Mouse (Mus musculus) thymus, postnatal 0 days (tissue): ENCODE data around the gene Cym. TPM values are rescaled to one million over a fixed set of nuclear protein-coding genes. Genes with fewer than 3 reads are reported as not detected.

Experiments
- DNase-seq: peaks from one replicate; pipeline ENCODE4 v3.0.0-alpha.2; 2015; ENCODE audit warnings: low spot score
- polyA plus RNA-seq: library from polyadenylated mRNA; unstranded; fragments of >200 nt; fragmentation: Nextera tagmentation; extraction: Ambion mirVana; gene quantifications from 2 replicates; pipeline ENCODE4 v1.2.1, GENCODE M21; 2015

Gene Cym
- polyA plus RNA-seq, result 1.2 and 1.3 TPM in 2 replicates

DNA sequence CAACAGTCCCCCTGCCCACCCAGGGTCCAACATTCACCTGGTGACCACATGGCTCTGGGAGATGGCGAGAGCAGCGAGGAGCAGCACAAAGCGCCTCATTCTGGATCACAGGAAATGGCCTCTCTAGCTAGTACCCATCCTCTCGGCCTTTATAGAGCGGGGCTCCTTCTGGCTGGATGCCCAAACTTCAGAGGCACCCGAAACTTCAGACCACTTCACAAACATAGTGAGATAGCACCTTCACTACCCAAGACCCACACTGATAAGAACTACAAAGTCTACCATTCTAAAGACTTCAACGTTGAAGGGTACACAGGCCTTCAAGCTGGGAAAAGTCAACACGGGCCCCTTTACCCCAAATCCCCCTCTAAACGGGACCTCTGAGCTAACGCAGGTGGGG is at the start of gene Cym:
Cym (minus strand) TSS at position 125 of the 400 bp plus-strand sequence.
- DNase-seq, result no peak

DNA sequence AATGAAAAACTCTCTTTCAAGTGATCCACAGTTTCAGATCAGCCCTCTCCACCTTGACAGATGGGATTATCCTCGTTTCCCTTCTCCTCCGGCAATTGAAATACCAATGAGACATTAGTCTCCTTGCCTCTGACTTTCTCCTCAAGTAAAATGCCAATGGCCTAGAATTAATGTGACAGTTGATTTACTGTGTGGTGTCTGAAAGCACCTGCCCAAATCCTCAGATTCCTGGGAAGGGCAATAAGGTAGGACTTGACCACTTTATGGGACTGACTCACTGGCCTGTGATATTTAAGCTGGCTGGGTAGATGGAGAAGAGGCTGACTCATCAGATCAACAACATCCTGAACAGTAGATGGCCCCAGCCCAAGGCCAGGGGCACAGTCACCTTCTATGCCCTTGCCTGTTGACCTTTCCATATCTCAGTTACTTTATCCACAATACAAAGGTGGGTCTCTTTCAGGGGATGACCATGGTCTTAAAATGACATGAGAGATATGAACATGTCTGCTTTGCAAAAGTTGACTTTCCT is 45.3 kb upstream of the Cym start:
- no peak for DNase-seq

DNA sequence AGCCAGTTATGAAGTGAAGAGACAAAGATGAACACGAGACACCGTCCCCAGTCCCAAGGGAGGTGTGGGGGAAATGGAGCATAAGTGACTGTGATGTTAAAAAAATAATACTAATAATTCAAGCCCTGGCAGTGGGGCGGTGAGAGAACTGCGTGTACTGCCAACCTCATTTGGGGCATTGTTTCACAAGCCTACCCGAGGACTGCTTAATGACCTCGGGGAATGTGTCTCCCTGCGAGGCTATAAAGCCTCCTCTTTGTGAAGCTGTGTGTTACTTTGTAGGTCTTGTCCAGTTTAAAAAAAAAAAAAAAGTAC is 40.3 kb upstream of the Cym start:
- no peak for DNase-seq

DNA sequence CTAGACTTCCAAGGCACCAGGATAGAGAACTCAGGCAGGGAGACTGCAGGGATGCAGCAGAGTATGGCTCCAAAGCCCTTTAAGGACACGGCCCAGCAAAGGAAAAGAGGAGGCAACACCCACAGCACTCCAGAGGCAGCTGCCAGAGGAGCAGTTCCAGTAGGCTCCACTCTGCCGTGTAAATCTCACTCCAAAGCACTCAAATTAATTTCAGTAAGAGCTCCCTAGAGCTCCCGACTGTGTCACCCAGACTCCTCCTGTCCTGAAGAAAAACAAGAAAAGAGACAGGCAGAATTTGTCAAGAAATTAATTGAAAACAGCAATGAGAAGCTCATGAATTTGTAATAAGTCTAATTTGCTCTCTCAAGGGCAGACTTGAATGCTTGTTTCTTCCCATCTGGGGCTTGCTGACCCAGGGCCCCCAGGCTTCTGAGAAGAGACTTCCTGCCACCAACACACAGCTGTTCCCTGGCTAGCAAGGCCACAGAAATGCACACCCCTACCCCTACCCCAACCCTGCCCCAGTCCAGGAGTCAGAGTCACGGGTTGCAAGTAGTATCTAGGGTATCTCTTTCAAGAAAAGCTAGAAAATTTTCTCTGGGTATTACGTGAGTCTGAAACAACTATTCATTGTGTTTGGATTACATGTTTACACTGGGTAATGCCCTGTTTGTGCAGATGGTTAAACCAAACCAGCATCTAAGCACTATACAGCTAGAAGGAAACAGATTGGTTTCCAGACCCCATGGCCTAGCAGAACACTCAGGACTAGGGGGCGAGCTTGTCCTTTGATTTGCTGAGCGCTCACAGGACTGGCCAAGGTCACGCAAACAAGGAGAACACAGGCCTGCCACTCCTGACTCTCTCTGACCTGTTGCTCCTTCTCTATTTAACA is 39.7 kb upstream of the Cym start:
- DNase-seq, result peak; percentile 48

DNA sequence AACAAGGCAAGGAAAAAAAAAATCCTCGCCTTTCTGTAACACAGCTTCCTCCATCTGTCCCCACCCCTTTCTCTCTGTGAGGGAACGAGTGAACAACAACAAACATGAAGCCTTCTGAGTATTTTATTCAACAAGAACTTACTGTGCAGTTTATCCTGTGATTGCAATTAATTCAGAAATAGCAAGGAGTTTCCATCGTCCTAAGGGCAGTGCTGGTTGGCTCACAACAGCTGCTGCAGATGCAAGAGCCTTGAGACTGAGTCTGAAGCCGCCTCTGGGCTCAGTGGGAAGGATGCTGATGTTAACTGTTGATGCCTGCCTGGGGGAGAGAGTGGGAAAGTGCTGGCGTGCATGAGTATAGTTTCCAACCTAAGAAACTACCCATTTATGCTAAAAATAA is 36.4 kb upstream of the Cym start:
- DNase-seq, result no peak

DNA sequence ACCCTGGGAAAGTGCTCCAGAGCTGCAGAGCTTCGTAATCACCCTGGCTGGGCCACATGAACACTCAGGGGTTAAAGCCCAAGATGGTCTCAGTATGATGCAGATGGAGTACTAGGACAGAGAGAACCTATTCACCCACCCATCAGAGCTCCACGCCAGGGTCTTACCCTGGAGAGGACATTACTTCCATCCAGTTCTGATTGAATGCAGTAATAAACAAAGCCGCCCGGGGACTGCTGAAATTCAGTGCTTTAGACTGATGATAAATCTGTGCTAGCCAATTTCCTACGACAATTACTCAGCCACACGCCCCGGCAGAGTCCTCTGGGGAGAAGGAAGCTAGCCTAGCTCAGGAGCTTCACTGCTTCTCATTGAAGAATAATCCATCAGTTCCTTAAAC is 35.2 kb upstream of the Cym start:
- no peak for DNase-seq

DNA sequence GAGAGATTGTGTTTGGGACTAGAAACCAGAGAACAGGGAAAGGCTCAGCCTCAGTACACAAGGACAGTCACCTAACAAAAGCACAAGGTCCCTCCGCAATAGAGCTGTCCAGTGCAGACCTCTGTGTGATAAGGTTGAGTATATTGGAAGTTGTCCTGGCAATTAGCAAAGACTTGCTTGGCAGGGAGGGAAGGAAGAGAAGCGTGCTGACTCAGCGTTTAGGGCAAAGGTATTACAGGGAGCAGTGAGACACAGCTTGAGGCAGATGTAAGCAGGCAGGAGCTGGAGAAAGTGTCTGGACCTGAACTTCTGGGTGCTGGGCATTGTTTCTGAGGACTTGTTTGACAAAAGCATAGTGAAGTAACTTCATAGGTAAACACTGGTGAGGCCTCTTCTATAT is 34.5 kb upstream of the Cym start:
- no peak for DNase-seq

DNA sequence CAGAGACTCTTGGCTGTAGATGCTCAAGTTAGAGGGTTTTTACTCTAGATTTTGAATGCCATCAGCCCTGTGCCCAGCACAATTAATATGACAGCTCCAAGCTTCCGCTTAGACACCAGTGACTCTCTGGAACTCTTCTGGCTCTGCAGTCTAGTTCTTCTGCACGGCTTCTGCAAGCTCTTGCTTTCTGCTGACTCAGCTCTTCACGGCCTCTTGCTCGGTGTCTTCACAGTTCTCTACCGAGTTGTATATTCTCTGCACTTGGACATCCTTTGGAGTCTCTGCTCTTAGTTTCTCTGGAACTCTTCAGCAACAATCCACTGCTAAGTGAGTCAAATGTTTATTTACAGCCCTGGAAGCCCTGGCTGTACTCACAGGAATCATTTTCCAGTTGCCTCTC is 32.4 kb upstream of the Cym start:
- DNase-seq, result no peak

DNA sequence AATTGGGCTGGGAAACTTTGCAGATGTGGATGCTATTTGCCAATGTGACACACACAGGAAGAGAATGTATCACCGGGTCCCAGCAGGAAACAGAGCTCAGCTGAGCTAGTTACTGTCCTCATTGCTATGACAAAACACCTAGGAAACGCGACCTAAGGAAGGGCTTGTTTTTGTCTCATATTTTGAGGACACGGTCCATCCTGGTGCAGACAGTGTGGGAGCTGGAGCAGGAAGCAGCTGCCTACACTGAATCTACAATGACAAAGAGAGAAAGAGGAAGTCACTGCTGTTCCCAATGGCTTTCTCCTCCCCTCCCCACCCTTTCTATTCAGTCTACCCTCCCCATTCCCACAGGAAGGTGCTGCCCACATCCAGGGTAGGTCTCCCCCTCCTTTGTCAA is 30.5 kb upstream of the Cym start:
- peak; percentile 12 for DNase-seq

DNA sequence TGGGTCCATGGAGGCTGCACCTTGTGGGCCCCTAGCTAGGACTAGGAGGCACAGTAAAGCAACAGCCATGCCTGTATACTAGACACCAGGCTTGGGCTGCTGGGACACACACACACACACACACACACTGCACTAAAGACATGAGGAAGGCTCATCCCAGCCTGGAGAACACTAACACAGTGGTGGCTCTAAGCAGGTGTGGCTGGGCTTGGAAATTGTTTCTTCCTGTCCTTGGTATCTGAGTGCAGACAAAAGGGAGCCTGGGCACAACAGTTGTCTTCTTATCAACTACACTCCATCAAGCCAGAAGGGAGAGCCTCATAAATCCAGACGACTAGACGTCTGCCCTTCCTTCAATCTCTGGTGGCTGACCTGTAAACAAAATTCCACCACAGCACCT is 28.8 kb upstream of the Cym start:
- no peak for DNase-seq

DNA sequence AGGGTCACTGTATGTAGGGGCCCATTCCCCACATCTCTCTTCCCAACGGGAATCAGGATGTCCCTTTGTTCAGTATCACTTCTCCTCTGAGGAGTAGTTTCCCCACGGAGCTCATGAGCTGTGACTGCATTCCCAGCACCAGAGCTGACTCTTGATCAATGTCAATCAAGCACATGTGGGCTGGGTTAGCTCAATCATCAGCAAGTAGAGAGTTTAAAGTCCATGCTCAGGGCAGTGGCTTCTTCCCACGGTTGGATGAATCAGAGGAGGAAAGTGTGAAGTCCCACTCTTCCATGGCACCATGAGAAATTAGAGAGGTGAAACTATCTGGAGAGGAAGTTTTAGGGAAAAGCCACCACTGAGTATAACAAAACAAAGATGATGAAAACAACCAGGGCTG is 27.5 kb upstream of the Cym start:
- DNase-seq, result no peak

DNA sequence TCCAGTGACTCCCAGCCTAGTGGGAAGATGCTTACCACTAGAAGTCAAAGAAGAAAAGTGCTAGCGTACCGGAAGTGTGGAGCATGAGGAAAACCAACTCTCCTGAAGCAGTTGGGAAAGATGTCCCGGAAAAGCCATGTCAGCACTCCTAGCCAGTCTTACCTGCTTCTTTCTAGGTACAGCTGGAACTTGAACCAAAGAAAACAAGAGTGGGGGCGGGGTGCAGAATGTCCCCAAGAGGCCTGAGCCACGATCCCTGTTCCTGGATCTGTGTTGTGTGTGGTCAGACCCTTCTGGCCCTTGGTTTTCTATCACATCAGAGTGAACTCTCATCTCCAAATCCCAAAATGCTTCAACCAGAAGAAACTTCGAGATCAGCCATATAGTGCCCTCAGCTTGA is 25.3 kb upstream of the Cym start:
- DNase-seq, result no peak

DNA sequence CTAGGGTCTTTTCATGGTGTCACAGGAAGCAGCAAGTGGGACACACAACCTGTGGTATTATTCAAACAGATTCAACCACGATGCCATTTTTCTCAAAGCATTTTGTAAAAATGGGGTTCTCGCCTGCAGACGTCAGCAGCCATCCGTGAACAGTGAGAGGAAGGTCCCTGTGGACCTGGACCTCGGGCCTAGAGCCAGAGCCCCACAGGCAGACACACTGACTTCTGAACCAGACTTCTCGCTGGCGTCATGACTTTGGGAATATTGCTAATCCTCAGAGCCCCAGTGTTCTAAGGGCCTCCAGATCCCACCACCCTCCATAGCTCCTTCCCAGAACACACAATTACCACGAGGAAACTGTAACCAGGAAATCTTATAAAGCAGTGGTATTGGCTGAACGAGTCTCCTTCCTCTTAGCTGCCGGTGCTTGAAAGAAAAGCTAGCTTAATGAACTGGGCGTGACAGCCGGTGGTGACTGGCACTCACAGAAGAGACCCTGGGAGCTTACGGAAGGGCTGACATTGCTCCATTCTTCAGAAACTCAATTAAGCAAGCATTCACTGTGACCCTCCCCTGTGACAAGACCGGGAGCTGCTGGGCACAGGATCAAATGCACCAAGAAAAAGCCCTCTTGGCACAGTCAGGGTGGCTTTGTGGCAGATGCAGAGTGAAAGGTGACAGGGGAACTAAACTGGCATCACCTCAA is 20.0 kb upstream of the Cym start:
- DNase-seq, result no peak

DNA sequence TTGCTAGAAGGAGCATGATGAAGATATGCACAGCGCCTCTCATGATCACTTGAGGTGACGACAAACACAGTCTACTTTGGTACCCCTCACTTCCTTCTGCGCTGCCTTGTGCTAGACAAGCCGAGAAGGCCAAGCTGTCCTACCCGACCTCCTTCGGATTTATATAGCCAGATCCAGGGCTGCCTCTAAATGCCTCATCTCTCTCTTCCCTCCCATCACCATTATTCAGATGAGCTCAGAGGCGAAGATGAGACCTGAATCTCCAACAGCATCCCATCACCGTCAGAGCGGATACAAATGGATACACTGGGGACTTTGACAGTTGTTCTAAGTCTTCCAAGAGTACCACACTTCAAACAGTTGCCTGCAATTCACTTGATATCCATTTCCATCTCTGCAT is 18.1 kb upstream of the Cym start, which contains the start of gene Prok1:
Prok1 (minus strand) TSS at position 101 of the 400 bp plus-strand sequence.
- DNase-seq, result no peak

DNA sequence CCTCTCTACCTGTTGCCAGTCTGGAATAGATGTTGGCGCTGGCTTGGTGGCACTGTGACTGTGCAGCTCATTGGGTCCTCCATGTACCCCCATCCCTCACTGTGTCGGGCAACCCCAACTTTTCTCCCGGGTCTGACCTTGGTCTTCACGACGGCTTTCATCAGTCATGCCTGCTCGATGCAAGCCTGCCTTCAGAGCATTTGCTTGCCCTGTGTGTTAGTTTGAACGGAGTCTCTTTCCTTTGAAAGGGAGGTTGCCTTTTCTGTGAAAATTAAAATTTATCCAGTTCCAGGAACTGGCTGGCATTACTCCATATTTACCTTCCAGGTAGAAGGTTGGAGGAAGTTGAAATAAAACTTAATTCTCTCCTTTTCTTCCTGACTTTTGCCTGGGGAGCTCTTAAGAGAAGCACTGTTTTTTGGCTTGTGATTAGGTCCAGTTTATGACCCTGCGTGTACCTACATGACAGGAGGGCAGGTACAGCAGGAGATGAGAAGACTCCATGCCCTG is 17.0 kb upstream of the Cym start:
- no peak for DNase-seq

DNA sequence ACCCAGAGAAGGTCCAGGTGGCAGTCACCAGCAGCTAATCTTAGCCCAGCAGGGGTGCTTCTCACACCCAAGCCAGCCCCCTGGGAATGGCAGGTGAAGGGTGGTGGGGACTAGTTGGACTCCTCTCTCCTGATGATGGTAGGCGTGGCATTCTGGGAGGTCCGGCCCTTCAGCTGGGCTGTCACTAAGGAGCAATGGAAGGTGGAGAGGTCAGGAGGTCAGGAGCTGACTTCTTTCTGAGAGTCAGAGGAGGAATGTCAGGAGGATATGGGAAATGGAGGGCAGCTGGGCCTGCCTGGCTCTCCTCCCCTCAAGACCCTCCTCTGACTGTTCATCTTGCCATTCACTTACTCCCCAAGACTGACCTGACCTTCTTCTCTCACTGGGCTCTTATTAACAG is 16.5 kb upstream of the Cym start:
- DNase-seq, result no peak

DNA sequence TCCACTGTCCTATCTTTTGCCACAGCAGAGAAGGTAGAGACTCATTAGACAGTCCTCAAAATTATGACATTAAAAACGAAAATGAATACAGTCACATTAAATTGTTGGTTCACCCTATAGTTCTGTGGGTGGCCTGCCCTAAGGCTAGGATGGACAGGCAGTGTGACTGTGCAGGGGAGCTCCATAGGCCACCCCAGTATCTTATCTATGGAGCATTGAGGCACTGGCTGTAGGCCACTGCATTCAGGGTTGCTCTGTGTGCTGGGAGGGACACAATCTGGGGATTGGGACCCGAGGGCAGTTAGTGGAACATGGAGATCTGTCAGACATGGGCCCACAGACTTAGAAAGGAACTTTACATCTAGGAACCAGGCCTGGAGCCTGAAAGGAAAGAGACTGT is 12.4 kb upstream of the Cym start:
- no peak for DNase-seq

DNA sequence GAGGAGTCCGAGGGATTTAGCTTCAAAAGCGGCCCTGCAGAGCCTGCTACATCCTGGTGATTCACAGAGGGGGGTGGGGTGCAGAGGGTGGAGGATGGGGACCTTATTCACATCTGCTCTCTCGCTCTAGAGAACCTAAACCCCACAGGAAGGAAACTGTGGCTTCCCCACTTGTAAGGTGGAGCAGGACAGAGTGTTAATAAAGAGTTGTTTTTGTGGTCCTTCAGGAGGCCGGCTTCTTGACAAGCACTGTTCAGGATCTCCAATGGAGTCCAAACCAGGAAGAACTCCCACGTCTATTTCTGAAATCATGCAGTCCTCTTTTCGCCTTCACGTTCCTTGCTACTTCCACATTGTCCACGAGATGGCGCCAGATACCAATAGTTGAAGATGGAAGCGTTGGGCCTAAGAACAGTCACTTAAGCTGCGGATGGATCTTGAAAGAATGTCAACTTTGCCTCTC is 11.8 kb upstream of the Cym start:
- DNase-seq, result peak; percentile 91

DNA sequence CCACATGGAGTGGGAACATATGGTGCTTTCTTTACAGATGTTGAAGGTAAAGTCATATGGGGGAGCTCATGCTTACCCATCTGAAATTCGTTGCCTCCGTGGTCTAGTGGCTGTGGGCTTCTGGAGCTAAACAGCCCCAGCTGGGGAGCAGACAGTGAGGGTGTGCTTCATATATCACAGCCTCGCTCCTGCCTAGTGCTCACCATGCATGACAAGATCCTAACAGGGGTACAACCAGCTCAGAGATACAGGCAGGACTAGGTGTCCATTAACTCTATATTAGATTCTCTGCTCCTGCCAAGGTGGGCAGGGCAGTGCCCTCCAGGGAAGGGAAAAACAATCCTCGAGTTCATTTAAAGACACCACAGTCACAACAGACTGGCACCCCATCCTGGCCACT is 9.7 kb upstream of the Cym start:
- no peak for DNase-seq

DNA sequence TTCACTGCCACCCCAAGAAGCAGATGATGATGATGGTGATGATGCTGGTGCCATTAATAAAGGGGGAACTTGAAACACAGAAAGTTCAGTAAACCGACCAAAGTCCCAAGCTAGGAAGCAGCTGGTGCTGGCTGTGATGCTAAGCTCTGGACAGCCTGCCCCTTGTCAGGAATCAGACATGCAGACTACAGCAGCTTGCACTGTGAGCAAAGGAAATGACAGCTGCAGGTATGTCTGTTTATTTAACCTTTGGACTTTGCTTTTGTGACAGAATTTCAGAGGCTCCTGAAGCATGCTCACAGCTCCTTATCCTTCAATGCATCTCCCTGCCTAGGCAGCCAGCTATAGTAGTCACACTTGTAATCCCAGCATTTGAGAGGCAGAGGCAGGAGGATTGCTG is 9.0 kb upstream of the Cym start, which contains the start of gene A630076J17Rik:
A630076J17Rik (plus strand) TSS at position 88 of the 400 bp plus-strand sequence.
- no peak for DNase-seq

DNA sequence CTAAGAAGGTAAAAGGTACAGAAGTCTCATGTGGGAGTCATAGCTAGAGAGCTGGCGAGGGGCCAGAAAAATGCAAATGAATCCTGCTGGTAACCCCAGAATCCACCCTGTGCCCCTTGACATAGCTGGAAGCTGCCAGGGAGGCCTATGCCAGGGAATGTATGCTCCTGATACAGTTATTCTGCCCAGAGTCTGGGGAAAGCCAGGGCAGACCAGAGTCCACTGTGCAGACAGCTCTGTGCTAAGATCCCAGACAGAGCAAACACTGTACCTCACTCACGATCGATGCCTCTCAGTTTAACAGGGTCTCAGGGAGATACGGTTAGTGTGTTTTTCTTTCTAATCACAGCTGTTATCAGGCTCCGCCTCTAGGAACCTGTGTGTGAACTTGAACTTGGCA is 8.3 kb upstream of the Cym start:
- no peak for DNase-seq

DNA sequence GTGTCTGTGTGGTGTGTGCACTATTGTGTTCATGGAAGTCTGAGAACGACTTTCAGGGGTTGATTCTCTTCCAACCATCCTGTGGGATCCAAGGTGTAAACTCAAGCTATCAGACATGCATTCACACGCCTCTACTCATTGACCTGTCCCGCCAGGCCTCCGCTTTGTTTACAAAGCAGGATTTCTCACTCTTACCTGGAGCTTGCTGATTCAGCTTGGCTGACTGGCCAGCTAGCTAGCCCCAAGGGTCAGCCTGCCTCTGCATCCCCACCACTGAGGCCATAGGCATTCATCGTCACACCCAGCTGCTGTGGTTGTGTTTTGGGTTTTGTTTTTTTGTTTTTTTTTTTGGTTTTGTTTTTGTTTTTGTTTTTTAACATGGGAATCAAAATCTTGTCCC is 7.7 kb upstream of the Cym start:
- DNase-seq, result no peak
